Comparison of ENCODE assay signal across 21 mouse cellular contexts in the genomic region with DNA sequence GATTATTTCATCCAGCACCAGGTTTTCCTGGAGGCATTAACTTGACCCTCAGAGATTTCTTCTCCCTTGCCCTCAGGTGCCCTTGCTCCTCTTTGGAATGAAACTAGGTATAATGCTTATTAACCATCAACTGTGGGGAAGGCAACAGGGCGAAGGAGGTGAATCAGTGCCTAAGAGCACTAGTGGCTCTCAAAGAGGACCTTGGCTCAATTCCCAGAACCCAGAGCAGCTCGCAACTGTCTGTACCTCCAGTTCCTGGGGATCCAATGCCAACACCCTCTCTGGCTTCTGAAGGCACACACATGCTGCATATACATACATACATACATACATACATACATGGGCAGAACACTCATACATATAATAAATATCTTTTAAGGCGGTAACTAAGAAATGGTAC.
A peak's percentile ranks its signal among the peaks of the same experiment; 100 is the strongest.
DNase-seq lines count a peak whose midpoint lies in the region; ATAC-seq and TF ChIP-seq lines count a peak whose summit lies in the region.
"Had no signal": no experiment of that assay in that cellular context is flagged by ENCODE, and none has a peak within 500 bp of the region (broad histone marks: within the 10 kb centered on the region; RNA-seq: fewer than 3 reads in every experiment).

No protein-coding gene starts in this region.

- no peaks in the 10 kb centered on the region for H3K9me3 ChIP-seq in lung, postnatal 0 days (ENCODE audit: low read length)
- H3K9me3 ChIP-seq: embryonic facial prominence, embryonic 12.5 days; forebrain, embryonic 15.5 days; G1E; heart, embryonic 13.5 days had no signal

- no peak for TF ChIP-seq POLR2A in kidney, adult 2 months (IDR thresholded peaks at IDR 0.05; ENCODE audit: low read depth, low read length)

- no peak for TF ChIP-seq CTCF in kidney, adult 2 months (conservative IDR thresholded peaks at IDR 0.05; ENCODE audit: insufficient read depth, insufficient read length, low read depth, low read length)
- no peak for TF ChIP-seq CTCF in lung, postnatal 0 days (IDR thresholded peaks at IDR 0.05)

- H3K4me2 ChIP-seq in lung, postnatal 0 days (replicated peaks; ENCODE audit: low read depth, low read length), result no peak overlapping the region
- H3K4me2 ChIP-seq: embryonic facial prominence, embryonic 12.5 days; forebrain, embryonic 15.5 days; heart, embryonic 13.5 days had no signal

- H3K9ac ChIP-seq in lung, postnatal 0 days (replicated peaks; ENCODE audit: low read depth), result no peak overlapping the region
- H3K9ac ChIP-seq: embryonic facial prominence, embryonic 12.5 days; forebrain, embryonic 15.5 days; heart, embryonic 13.5 days had no signal

- peak; percentile 5 to 22 for DNase-seq in adrenal gland, postnatal 36 days
- DNase-seq in adrenal gland, adult 8-10 months, result no peak
- DNase-seq in kidney, adult 2 months, result peak; percentile 51
- DNase-seq in kidney, postnatal 10 days, result no peak
- peak; percentile 17 to 48 for DNase-seq in kidney, postnatal 25 days
- no peak for DNase-seq in kidney, postnatal 4 days
- DNase-seq in lung, postnatal 0 days (ENCODE audit: low spot score), result peak; percentile 19
- DNase-seq in lung, postnatal 14 days, result no peak
- DNase-seq: adrenal gland, postnatal 10 days; B cell, adult 2 months; cerebellum, adult 11-12 months; cerebellum, adult 9-10 months; cerebellum, postnatal 25 days; gastrocnemius, postnatal 36 days; heart, adult 18-20 months; heart, postnatal 36 days had no signal

- 60% methylated on average over 3 of the region's 3 CpGs for WGBS in kidney, adult 2 months
- 56% methylated on average over 3 of the region's 3 CpGs for WGBS in lung, postnatal 0 days

- no peaks in the 10 kb centered on the region for H3K4me1 ChIP-seq in kidney, adult 2 months (ENCODE audit: control insufficient read depth, insufficient read depth, low read length)
- no peaks in the 10 kb centered on the region for H3K4me1 ChIP-seq in lung, postnatal 0 days (ENCODE audit: insufficient read depth, low read depth, low read length)
- H3K4me1 ChIP-seq: embryonic facial prominence, embryonic 12.5 days; forebrain, embryonic 15.5 days; heart, embryonic 13.5 days had no signal

- no peak overlapping the region for H3K27ac ChIP-seq in kidney, adult 2 months (ENCODE audit: insufficient read depth, low read depth, low read length)
- no peak overlapping the region for H3K27ac ChIP-seq in lung, postnatal 0 days (ENCODE audit: low read length)
- H3K27ac ChIP-seq: embryonic facial prominence, embryonic 12.5 days; forebrain, embryonic 15.5 days; heart, embryonic 13.5 days had no signal

- H3K27me3 ChIP-seq in kidney, adult 2 months (replicated peaks; ENCODE audit: control insufficient read depth, insufficient read depth, low read length), result no peaks in the 10 kb centered on the region
- no peaks in the 10 kb centered on the region for H3K27me3 ChIP-seq in lung, postnatal 0 days (replicated peaks; ENCODE audit: insufficient read depth, low read length)
- H3K27me3 ChIP-seq: embryonic facial prominence, embryonic 12.5 days; forebrain, embryonic 15.5 days; heart, embryonic 13.5 days had no signal

- ATAC-seq in lung, postnatal 0 days, result no peak
- ATAC-seq: CD4-positive, CD25-positive, alpha-beta regulatory T cell, adult 4 months; forebrain, embryonic 15.5 days had no signal

- no peak for TF ChIP-seq EP300 in lung, postnatal 0 days (IDR thresholded peaks at IDR 0.05)

- H3K4me3 ChIP-seq in kidney, adult 2 months (ENCODE audit: insufficient read depth, low read depth, low read length), result no peak overlapping the region
- no peak overlapping the region for H3K4me3 ChIP-seq in lung, postnatal 0 days (ENCODE audit: low read depth, low read length)
- H3K4me3 ChIP-seq: embryonic facial prominence, embryonic 12.5 days; forebrain, embryonic 15.5 days; heart, embryonic 13.5 days had no signal

- H3K36me3 ChIP-seq in kidney, adult 2 months (ENCODE audit: control insufficient read depth, insufficient read depth, low read length), result no peaks in the 10 kb centered on the region
- H3K36me3 ChIP-seq in lung, postnatal 0 days (ENCODE audit: insufficient read depth, low read length), result no peaks in the 10 kb centered on the region
- H3K36me3 ChIP-seq: embryonic facial prominence, embryonic 12.5 days; forebrain, embryonic 15.5 days; G1E; heart, embryonic 13.5 days had no signal

Comparison
In these comparisons a context has a peak if more than half of its experiments do, and no peak if none do; other contexts are left out.
1. DNase-seq: peak in adrenal gland, postnatal 36 days (2 of 2), kidney, adult 2 months (single experiment), kidney, postnatal 25 days (2 of 2) and lung, postnatal 0 days (single experiment); none in adrenal gland, adult 8-10 months (single experiment), kidney, postnatal 10 days (single experiment), kidney, postnatal 4 days (0 of 2) and lung, postnatal 14 days (single experiment).